Mouse (Mus musculus) inflammation-experienced regulatory T-cells, adult 6 months (primary cell): ENCODE data around the gene Ctnna2. TPM values are rescaled to one million over a fixed set of nuclear protein-coding genes. Genes with fewer than 3 reads are reported as not detected.

ENCODE experiments used
- ATAC-seq: one replicate; pipeline ENCODE4 v1.8.0; 2017
- polyA plus RNA-seq, 3 experiments: library from polyadenylated mRNA; unstranded; fragments of 100-300 nt; shearing (Covaris generic); gene quantifications; one replicate each; pipeline ENCODE4 v1.2.1; 2017

Gene Ctnna2
- not detected for polyA plus RNA-seq

DNA sequence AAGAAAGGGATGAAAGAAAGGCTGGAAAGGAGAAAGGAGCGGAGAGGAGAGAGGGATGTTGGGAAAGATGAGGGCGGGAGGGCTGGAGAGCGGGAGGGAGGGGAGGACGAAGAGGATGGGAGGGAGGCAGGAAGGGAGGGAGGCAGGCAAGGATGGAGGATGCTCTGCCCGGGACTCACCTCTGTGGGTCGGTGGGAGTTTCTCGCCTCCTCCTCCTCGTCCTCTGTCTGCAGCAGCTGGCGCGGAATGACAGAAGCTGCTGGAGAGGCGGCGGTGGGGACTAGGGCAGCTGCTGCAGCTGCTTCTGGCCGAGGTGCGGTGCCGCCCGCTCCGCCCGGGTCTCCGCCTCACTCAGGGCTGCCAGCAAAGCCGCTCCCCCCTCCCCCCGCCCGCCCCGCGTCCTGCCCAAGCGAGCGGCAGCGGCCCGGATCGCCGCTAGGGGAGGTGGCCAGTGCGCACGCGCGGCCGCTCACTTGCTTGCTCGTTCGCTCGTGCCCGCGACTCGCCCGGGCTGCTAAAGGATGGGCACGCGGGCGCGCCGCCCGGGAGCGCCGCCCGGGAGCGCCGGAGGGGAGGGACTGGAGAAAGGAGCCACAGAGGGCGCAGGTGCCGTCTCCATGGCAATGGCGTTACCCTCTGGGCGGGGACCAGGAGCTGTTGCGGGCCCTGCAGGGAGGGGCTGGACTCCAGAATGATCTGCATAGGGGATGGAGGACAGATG is at the start of gene Ctnna2:
Ctnna2 (minus strand) TSS at position 459 of the 721 bp plus-strand sequence.
- no peak for ATAC-seq

GRCm38 (mm10) chr6:77980137-77981052 is 896 bp upstream of the Ctnna2 start:
- ATAC-seq: no peak

DNA sequence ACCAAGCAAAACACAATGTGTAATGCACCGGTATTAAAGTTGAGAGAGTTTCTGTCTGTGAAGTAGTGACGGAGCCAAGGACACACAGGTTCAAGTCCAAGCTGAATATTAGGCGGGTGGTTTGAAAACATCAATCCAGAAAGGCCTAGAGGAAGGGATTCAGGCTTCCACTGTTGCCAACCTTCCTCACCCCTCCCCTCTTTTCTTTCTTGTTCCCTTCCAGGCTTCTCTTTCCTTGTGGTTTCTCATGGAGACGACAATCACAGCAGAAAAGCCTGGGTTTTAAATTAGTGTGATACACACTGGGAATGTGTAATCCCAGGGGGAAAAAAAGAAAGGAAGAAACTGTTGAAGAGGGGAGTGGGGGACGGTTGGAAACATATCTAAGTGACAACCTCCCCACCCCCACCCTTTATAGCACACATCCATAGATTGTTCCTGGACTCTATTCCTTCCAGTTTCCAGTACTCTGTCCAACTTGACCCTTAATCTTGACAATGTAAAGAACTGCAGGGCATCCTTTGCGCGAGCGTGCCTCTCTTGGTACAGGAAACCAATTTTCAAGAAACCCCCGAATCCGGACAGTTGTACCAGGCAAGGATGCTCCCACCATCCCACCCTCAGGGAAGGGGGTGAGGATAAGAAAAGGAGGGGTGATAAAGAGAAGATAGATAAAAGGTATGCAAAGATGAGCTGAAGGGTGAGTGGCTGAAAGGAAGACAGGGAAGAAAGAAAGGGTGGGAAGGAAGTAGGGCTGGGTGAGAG is 841 bp downstream of the Ctnna2 start:
- ATAC-seq: no peak

DNA sequence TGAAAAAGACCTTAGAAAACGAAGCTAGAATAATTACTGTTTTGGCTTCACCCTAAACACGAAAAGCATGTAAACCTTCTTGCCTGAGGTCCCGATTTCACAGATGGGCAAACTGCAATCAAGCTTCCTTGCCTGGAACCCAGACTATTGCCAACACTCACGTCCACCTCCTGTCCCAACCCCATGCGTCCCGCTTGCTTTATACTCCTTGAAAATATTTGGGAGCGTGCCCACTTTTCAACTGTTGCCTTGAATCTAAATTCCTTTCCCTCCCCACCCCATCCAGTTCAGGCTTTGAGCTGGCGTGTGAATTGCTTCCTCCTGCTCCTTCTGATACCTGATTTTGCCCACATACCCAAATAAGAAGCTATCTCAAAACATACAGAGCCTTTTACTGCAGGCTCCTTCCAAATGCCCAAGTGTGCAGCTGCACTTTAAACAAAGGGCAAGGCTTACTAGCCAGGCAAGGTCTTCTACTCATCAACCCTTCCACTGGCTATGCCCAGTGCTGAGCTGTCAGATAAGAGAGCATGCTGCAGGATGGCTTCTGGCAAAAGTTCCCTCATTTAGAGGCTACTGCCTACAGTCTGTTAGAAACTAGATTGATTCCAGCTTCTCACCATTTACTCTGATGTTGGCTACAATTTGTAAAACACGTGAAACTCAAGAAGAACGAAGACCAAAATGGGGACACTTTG is 8.8 kb downstream of the Ctnna2 start:
- ATAC-seq: no peak

DNA sequence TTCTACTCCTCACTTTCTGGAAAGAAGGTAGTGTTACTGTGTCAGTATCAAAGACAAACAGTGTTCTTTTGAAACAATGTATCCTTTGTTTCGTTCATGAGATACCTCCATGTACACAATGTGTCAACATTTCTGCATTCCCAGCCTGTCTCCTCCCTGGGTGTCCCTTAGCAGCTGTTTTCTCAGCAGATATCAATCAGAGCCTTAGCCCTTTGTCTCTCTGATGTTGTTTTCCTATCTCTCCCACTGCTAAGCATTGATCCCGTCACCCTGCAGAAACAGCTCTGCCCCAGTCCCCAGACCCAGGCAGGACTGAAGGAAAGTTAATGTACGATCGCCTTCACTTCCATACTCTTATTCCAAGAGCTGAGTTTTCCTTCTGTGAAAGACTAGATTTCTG is 9.7 kb downstream of the Ctnna2 start:
- ATAC-seq: no peak

GRCm38 (mm10) chr6:77962011-77962410 is 17.5 kb downstream of the Ctnna2 start:
- no peak for ATAC-seq

DNA sequence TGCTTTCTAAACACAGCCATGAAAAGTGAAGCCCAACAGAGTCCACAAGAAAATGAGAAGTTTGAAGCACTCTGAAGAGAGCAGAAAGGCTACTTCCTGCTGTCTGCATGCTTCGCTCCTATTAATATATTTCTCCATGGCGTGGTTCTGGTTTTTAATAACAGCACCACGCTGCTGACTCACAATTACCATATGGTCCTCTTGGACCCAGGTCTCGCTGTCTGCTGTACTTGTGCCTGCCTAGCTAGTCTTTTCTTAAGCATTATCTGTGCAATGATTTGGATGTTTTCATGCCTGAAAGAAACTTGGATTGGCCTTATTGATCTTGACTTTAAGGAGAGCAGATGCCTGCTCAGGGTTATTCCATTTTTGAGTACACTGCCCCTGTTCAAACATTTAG is 28.2 kb downstream of the Ctnna2 start:
- ATAC-seq: no peak

GRCm38 (mm10) chr6:77950690-77951089 is 28.8 kb downstream of the Ctnna2 start:
- no peak for ATAC-seq

GRCm38 (mm10) chr6:77929375-77929774 is 50.1 kb downstream of the Ctnna2 start:
- ATAC-seq: no peak

- no peak for ATAC-seq
These were observed 106.3 kb downstream of the Ctnna2 start for GRCm38 (mm10) chr6:77873150-77873549.

DNA sequence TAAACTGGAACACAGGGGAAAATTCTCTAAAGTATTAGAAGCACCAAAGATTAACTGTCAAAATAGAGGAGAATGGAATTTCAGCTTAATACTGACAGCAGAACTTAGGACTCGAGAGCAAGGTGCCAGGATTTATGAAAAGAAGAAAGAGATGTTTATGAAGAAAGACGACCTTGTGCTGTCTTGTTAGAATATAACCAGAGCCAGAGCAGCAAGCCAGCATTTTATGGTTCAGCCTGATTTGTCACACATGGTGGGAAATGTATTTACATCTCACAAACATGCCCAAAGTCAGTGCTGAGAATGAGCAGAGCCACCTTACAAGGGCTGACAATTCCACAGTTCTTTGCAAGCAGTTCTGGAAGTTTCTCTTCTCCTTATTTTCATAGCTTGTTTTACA is 110.2 kb downstream of the Ctnna2 start:
- ATAC-seq: no peak

- no peak for ATAC-seq
These were observed 111.4 kb downstream of the Ctnna2 start for GRCm38 (mm10) chr6:77868119-77868518.

- no peak for ATAC-seq
These were observed 116.1 kb downstream of the Ctnna2 start for GRCm38 (mm10) chr6:77863379-77863778.

- ATAC-seq: no peak
These were observed 116.7 kb downstream of the Ctnna2 start for GRCm38 (mm10) chr6:77862781-77863180.

DNA sequence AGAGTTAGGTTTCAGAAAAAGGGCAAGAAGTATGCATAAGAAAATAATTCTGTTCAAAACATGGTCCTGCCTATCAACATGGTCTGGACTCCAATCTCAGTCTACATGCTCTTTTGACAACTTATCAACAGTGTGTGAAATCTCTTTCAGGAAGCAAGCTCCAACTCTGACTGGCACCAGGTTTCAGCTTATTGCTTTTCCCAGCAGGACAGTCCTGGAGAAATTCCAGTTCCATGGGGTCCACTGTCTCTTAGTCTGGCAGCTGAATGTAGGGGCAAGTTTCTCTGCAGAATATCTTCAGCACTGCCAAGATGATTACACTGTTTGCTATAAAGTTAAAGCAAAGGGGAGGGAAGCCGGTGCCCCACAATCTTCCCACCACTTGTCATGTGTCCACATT is 130.1 kb downstream of the Ctnna2 start:
- ATAC-seq: no peak

- ATAC-seq: no peak
These were observed 130.7 kb downstream of the Ctnna2 start for GRCm38 (mm10) chr6:77848796-77849195.

GRCm38 (mm10) chr6:77847651-77848050 is 131.8 kb downstream of the Ctnna2 start:
- no peak for ATAC-seq

DNA sequence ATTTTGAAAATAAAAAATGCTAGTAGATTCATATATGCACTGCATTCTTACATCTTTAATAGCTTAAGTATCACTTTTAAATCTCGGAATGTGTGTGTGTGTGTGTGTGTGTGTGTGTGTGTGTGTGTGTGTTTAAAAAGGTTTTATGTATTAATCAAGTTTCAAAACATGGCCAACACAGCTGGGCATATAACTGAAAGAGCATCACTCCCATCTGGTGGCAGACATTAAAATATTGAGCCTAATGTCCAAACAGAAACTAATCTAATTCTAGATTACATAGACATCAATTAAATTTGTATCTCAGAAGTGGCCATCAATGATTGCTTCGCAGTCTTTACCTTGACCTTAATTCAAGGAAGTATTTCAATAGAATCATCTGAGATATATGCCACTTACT is 140.4 kb downstream of the Ctnna2 start:
- no peak for ATAC-seq

- no peak for ATAC-seq
These were observed 140.8 kb downstream of the Ctnna2 start for GRCm38 (mm10) chr6:77838653-77839052.

- ATAC-seq: no peak
These were observed 142.0 kb downstream of the Ctnna2 start for GRCm38 (mm10) chr6:77837543-77837942.

DNA sequence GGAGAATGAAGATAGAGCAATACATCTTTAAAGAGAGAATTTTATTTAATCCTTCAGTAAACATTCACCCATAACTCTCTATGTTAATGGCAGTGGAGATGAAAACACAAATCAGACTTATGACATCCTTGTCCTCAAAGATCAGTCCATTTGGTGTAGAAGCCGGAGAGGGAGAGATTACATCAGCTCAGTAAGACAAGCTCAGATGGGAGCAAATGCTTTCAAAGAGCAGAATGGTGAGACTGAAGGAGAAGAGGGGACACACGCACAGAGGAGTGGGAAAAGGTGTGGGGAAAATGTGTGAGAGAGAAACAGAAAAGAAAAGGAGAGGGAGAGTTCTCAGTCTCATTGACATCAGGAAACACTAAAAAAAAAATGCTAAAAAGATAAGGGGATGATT is 144.8 kb downstream of the Ctnna2 start:
- no peak for ATAC-seq

DNA sequence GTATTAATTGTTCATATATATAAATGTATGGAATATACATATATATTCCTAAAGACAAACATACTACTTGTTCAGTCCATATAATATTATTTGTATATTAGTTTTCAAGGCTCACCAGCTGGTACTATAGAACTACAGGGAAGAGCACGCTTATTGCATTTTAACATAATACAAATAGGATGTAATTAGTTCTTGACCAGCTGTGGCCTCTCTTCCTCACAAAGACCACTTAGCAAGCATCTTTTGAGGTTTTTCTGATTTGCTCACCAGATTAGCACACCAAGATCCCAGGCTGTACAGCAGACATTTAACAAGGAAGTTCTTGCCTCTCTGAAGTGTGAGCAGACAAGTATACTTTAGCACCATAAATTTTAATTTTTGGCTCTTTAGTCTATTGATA is 152.0 kb downstream of the Ctnna2 start:
- ATAC-seq: no peak
